Mouse (Mus musculus): ENCODE results near the gene Tbc1d14. TPM values are rescaled to one million over a fixed set of nuclear protein-coding genes. Genes with fewer than 3 reads are reported as not detected.

Tbc1d14 gene
- polyA plus RNA-seq, 1 experiment from 2014 or later: 16.8 TPM

DNA sequence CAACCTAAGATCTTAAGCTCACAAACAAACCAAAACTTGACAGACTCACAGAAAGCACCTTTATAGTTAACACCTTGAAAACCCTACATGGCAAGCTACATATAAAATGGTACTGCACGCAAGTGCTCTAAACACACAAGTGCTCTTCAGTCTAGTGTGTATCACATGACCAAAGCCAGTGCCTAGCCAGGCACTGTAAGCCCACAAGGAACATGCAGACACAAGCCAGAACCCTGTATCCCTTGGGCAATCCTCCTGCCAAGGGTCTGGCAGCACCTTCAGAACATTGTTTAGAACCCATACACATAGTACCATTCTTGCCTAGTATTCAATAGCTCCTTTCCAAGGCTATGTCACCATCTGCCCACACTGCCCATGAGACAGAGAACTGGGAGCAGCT lies 48.3 kb downstream of the Tbc1d14 start:
- 83% methylated on average over 1 of the region's 1 CpGs for WGBS
- Histone ChIP-seq H3K9ac (ENCODE audit: low read depth, low read length) (no peak overlapping the region), H3K36me3 (ENCODE audit: control insufficient read depth, insufficient read depth) (peaks cover 4% of the 10 kb centered on the region; the same call in 1 of the 2 replicates), H3K4me2 (replicated peaks; ENCODE audit: low read depth) (no peak overlapping the region), H3K9me3 (ENCODE audit: control insufficient read depth) (no peaks in the 10 kb centered on the region), H3K27me3 (replicated peaks; ENCODE audit: control insufficient read depth, insufficient read depth, low read length) (no peaks in the 10 kb centered on the region), H3K4me1 (replicated peaks; ENCODE audit: control insufficient read depth, insufficient read depth, low read length) (no peaks in the 10 kb centered on the region), H3K27ac (ENCODE audit: low read depth, low read length) (no peak overlapping the region), H3K4me3 (ENCODE audit: low read depth, low read length) (no peak overlapping the region)
- no peak for ATAC-seq
- no peak for TF ChIP-seq CTCF (IDR thresholded peaks at IDR 0.05; ENCODE audit: low read depth)

GRCm38 (mm10) chr5:36540928-36541327 lies 52.1 kb downstream of the Tbc1d14 start:
- H3K4me3 ChIP-seq (ENCODE audit: low read depth, low read length): no peak overlapping the region
- H3K9me3 ChIP-seq (ENCODE audit: control insufficient read depth): no peaks in the 10 kb centered on the region
- H3K4me2 ChIP-seq (replicated peaks; ENCODE audit: low read depth): no peak overlapping the region
- ATAC-seq: peak; percentile 90
- H3K27me3 ChIP-seq (replicated peaks; ENCODE audit: control insufficient read depth, insufficient read depth, low read length): no peaks in the 10 kb centered on the region
- TF ChIP-seq CTCF (IDR thresholded peaks at IDR 0.05; ENCODE audit: low read depth): no peak
- no peak overlapping the region for H3K9ac ChIP-seq (ENCODE audit: low read depth, low read length)
- H3K4me1 ChIP-seq (replicated peaks; ENCODE audit: control insufficient read depth, insufficient read depth, low read length): no peaks in the 10 kb centered on the region
- H3K27ac ChIP-seq (ENCODE audit: low read depth, low read length): 0 out of 2 replicates have a peak overlapping the region, but pooled peaks have one; percentile 41
- 35% methylated on average over 2 of the region's 2 CpGs for WGBS
- peaks cover 4% of the 10 kb centered on the region; the same call in 1 of the 2 replicates for H3K36me3 ChIP-seq (ENCODE audit: control insufficient read depth, insufficient read depth)

DNA sequence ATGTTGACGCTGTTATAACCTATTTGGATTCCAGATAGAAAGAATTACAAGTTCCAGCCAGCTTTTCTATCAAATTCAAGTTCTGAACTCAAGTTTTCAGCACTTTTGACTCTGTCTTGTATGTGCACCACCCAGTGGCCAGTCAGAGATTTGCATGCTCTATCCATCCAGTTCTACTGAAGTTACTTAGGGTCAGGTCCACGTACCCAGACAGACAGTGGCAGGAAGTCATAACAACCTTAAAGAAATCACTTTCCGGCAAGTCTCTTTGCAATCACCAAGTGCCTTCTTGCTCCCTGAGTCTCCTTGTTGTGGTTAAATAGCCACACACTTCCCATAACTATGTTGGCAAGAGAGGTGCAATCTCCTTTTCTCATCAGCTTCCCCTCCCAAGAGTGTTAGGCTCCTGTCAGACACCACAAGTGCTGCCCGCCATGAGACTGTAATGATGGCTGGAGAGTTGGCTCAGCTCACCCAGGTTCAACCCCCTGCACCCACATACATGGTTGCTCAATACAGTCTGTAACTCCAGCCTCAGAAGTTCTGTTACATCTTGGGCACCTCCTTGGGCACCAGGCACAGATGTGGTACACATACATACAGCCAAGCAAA lies 54.4 kb downstream of the Tbc1d14 start:
- Histone ChIP-seq H3K27me3 (replicated peaks; ENCODE audit: control insufficient read depth, insufficient read depth, low read length) (no peaks in the 10 kb centered on the region), H3K4me3 (ENCODE audit: low read depth, low read length) (no peak overlapping the region), H3K9me3 (ENCODE audit: control insufficient read depth) (no peaks in the 10 kb centered on the region), H3K4me1 (replicated peaks; ENCODE audit: control insufficient read depth, insufficient read depth, low read length) (no peaks in the 10 kb centered on the region), H3K36me3 (ENCODE audit: control insufficient read depth, insufficient read depth) (peaks cover 4% of the 10 kb centered on the region; the same call in 1 of the 2 replicates), H3K27ac (ENCODE audit: low read depth, low read length) (no peak overlapping the region), H3K9ac (ENCODE audit: low read depth, low read length) (no peak overlapping the region), H3K4me2 (replicated peaks; ENCODE audit: low read depth) (no peak overlapping the region)
- peak; percentile 80 for TF ChIP-seq CTCF (IDR thresholded peaks at IDR 0.05; ENCODE audit: low read depth)
- ATAC-seq: 0 out of 2 replicates have a peak, but pooled peaks have one; percentile 34
- WGBS: 34% methylated on average over 4 of the region's 4 CpGs

DNA sequence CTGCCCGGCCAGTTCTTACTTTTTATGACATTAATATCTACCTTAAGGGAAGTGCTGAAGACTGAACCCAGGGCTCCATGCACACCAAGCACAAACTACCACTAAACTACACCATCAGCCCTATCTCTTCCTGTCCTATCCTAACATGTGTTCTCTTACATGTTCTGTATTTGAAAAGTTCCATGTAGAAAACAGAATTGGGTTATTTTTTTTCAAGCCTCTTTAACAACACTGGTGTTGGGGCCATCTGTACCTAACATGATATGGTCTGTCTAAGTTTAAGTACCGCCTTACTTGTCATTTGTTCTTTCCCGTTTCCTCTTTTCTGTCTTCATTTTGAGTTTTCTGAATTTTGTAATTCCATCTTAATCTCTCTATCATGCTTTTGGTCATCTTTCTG lies 56.7 kb downstream of the Tbc1d14 start:
- H3K4me1 ChIP-seq (replicated peaks; ENCODE audit: control insufficient read depth, insufficient read depth, low read length): no peaks in the 10 kb centered on the region
- H3K36me3 ChIP-seq (ENCODE audit: control insufficient read depth, insufficient read depth): peaks cover 4% of the 10 kb centered on the region; the same call in 1 of the 2 replicates
- no peak overlapping the region for H3K4me2 ChIP-seq (replicated peaks; ENCODE audit: low read depth)
- no peak for TF ChIP-seq CTCF (IDR thresholded peaks at IDR 0.05; ENCODE audit: low read depth)
- H3K27me3 ChIP-seq (replicated peaks; ENCODE audit: control insufficient read depth, insufficient read depth, low read length): no peaks in the 10 kb centered on the region
- WGBS: 78% methylated on average over 3 of the region's 3 CpGs
- ATAC-seq: no peak
- no peak overlapping the region for H3K4me3 ChIP-seq (ENCODE audit: low read depth, low read length)
- no peak overlapping the region for H3K9ac ChIP-seq (ENCODE audit: low read depth, low read length)
- no peak overlapping the region for H3K27ac ChIP-seq (ENCODE audit: low read depth, low read length)
- H3K9me3 ChIP-seq (ENCODE audit: control insufficient read depth): no peaks in the 10 kb centered on the region

GRCm38 (mm10) chr5:36535438-36536176 lies 57.5 kb downstream of the Tbc1d14 start:
- Histone ChIP-seq H3K4me3 (ENCODE audit: low read depth, low read length) (no peak overlapping the region), H3K27ac (ENCODE audit: low read depth, low read length) (no peak overlapping the region), H3K4me1 (replicated peaks; ENCODE audit: control insufficient read depth, insufficient read depth, low read length) (no peaks in the 10 kb centered on the region), H3K4me2 (replicated peaks; ENCODE audit: low read depth) (no peak overlapping the region), H3K36me3 (ENCODE audit: control insufficient read depth, insufficient read depth) (peaks cover 4% of the 10 kb centered on the region; the same call in 1 of the 2 replicates), H3K9ac (ENCODE audit: low read depth, low read length) (no peak overlapping the region), H3K9me3 (ENCODE audit: control insufficient read depth) (no peaks in the 10 kb centered on the region), H3K27me3 (replicated peaks; ENCODE audit: control insufficient read depth, insufficient read depth, low read length) (no peaks in the 10 kb centered on the region)
- ATAC-seq: no peak
- 88% methylated on average over 6 of the region's 6 CpGs for WGBS
- no peak for TF ChIP-seq CTCF (IDR thresholded peaks at IDR 0.05; ENCODE audit: low read depth)

DNA sequence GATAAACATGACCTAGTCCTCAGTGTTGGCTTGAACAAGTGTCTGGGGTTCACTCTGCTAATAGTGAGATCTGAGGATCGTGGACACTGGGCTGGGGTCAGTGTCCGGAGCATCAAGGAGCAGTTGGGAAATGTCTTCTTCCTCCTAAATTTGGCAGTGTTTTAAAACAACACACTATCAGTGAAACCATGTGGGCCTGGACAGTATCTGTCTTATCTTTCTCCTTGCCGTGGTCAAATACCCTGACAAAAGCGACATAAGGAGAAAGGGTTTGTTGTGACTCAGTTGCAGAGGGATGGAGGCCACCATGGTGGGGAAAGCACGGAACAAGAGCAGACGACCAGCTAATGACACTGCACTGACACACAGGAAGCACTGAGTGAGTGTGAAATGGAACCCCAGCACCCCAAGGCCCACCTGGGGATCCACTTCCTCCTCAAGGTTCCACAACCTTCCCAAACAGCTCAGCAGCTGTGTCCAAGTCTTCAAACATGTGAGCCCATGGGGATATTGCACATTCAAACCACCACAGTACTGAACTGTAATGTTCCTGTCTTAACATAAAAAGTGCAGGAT lies 58.5 kb downstream of the Tbc1d14 start:
- H3K4me3 ChIP-seq (ENCODE audit: low read depth, low read length): no peak overlapping the region
- no peak for ATAC-seq
- peaks cover 4% of the 10 kb centered on the region; the same call in 1 of the 2 replicates for H3K4me1 ChIP-seq (replicated peaks; ENCODE audit: control insufficient read depth, insufficient read depth, low read length)
- no peak overlapping the region for H3K27ac ChIP-seq (ENCODE audit: low read depth, low read length)
- H3K36me3 ChIP-seq (ENCODE audit: control insufficient read depth, insufficient read depth): no peaks in the 10 kb centered on the region
- no peaks in the 10 kb centered on the region for H3K27me3 ChIP-seq (replicated peaks; ENCODE audit: control insufficient read depth, insufficient read depth, low read length)
- no peaks in the 10 kb centered on the region for H3K9me3 ChIP-seq (ENCODE audit: control insufficient read depth)
- H3K4me2 ChIP-seq (replicated peaks; ENCODE audit: low read depth): no peak overlapping the region
- 71% methylated on average over 6 of the region's 6 CpGs for WGBS
- H3K9ac ChIP-seq (ENCODE audit: low read depth, low read length): no peak overlapping the region
- TF ChIP-seq CTCF (IDR thresholded peaks at IDR 0.05; ENCODE audit: low read depth): no peak
